Comparison of ENCODE assay signal across 26 mouse cellular contexts in genomic region chr17:88770081-88770480, GRCm38 (mm10). TPM values are rescaled to one million over a fixed set of nuclear protein-coding genes. Genes with fewer than 3 reads are reported as not detected.
DNase-seq lines count a peak whose midpoint lies in the region; ATAC-seq and TF ChIP-seq lines count a peak whose summit lies in the region.
"Had no signal": no experiment of that assay in that cellular context is flagged by ENCODE, and none has a peak within 500 bp of the region (broad histone marks: within the 10 kb centered on the region; RNA-seq: fewer than 3 reads in every experiment).

No protein-coding gene starts in this region.

- H3K9ac ChIP-seq in hindbrain, embryonic 14.5 days, result no peak overlapping the region
- H3K9ac ChIP-seq in hindbrain, postnatal 0 days (replicated peaks; ENCODE audit: low read length), result no peak overlapping the region
- H3K9ac ChIP-seq in neural tube, embryonic 15.5 days (replicated peaks), result no peak overlapping the region
- H3K9ac ChIP-seq: embryonic facial prominence, embryonic 13.5 days; embryonic facial prominence, embryonic 15.5 days; forebrain, embryonic 12.5 days had no signal

- H3K4me3 ChIP-seq in hindbrain, embryonic 14.5 days (replicated peaks; ENCODE audit: low read length), result no peak overlapping the region
- H3K4me3 ChIP-seq in hindbrain, postnatal 0 days (ENCODE audit: low read length), result no peak overlapping the region
- H3K4me3 ChIP-seq in left cerebral cortex, adult 2 months, result no peak overlapping the region
- no peak overlapping the region for H3K4me3 ChIP-seq in neural tube, embryonic 15.5 days (replicated peaks)
- H3K4me3 ChIP-seq: embryonic facial prominence, embryonic 13.5 days; embryonic facial prominence, embryonic 15.5 days; erythroblast, embryonic 14.5 days; forebrain, embryonic 10.5 days; forebrain, embryonic 12.5 days had no signal

- peaks cover 11% of the 10 kb centered on the region for H3K4me1 ChIP-seq in hindbrain, embryonic 14.5 days (replicated peaks; ENCODE audit: control insufficient read depth, insufficient read depth, low read length)
- H3K4me1 ChIP-seq in hindbrain, postnatal 0 days (ENCODE audit: insufficient read depth, low read length), result peaks cover 12% of the 10 kb centered on the region
- H3K4me1 ChIP-seq in neural tube, embryonic 15.5 days, result peaks cover 30% of the 10 kb centered on the region

- peak overlapping the region; percentile 36 for H3K27ac ChIP-seq in hindbrain, embryonic 14.5 days
- H3K27ac ChIP-seq in hindbrain, postnatal 0 days, result no peak overlapping the region
- no peak overlapping the region for H3K27ac ChIP-seq in left cerebral cortex, adult 2 months
- H3K27ac ChIP-seq in neural tube, embryonic 15.5 days (replicated peaks), result 0 out of 2 replicates have a peak overlapping the region, but pooled peaks have one; percentile 18
- H3K27ac ChIP-seq: embryonic facial prominence, embryonic 13.5 days; embryonic facial prominence, embryonic 15.5 days; forebrain, embryonic 10.5 days; forebrain, embryonic 12.5 days had no signal

- H3K27me3 ChIP-seq in hindbrain, embryonic 14.5 days (ENCODE audit: control insufficient read depth, insufficient read depth, low read length), result no peaks in the 10 kb centered on the region
- H3K27me3 ChIP-seq in hindbrain, postnatal 0 days (ENCODE audit: insufficient read depth, low read length), result no peaks in the 10 kb centered on the region
- no peaks in the 10 kb centered on the region for H3K27me3 ChIP-seq in neural tube, embryonic 15.5 days (replicated peaks)
- H3K27me3 ChIP-seq: embryonic facial prominence, embryonic 13.5 days; embryonic facial prominence, embryonic 15.5 days had no signal

- H3K36me3 ChIP-seq in hindbrain, embryonic 14.5 days (replicated peaks; ENCODE audit: control insufficient read depth, insufficient read depth), result no peaks in the 10 kb centered on the region
- H3K36me3 ChIP-seq in hindbrain, postnatal 0 days (ENCODE audit: insufficient read depth, low read length), result no peaks in the 10 kb centered on the region
- no peaks in the 10 kb centered on the region for H3K36me3 ChIP-seq in neural tube, embryonic 15.5 days
- H3K36me3 ChIP-seq: embryonic facial prominence, embryonic 13.5 days; embryonic facial prominence, embryonic 15.5 days; forebrain, embryonic 10.5 days; forebrain, embryonic 12.5 days had no signal

- no peak for DNase-seq in hindbrain, embryonic 14.5 days (ENCODE audit: low spot score)
- DNase-seq in hindbrain, postnatal 0 days (ENCODE audit: low spot score), result no peak
- peak; percentile 40 to 71 for DNase-seq in left cerebral cortex, postnatal 14 days (ENCODE audit: low spot score in 2 of 2)
- no peak for DNase-seq in left cerebral cortex, adult 2 months (ENCODE audit: extremely low spot score in 1 of 2, low spot score in 2 of 2)
- no peak for DNase-seq in neural tube, embryonic 10.5 days (ENCODE audit: extremely low spot score, low spot score)
- peak; percentile 77 for DNase-seq in brain, adult 2 months (ENCODE audit: low read depth, low spot score)
- DNase-seq in c-Kit-positive CD71-positive TER-119-positive erythroid progenitor cells, embryonic 14.5 days (ENCODE audit: low spot score), result no peak
- DNase-seq: adrenal gland, adult 2 months; adrenal gland, postnatal 10 days; adrenal gland, postnatal 25 days; cerebellum, adult 11 months; cerebellum, adult 18-20 months; cerebellum, adult 8-10 months; cerebellum, adult 9-11 months; cerebellum, postnatal 14 days; cerebellum, postnatal 36 days; embryo, embryonic 11 days had no signal

- no peaks in the 10 kb centered on the region for H3K9me3 ChIP-seq in hindbrain, embryonic 14.5 days (ENCODE audit: control insufficient read depth, low read length)
- no peaks in the 10 kb centered on the region for H3K9me3 ChIP-seq in hindbrain, postnatal 0 days (ENCODE audit: low read length)
- no peaks in the 10 kb centered on the region for H3K9me3 ChIP-seq in neural tube, embryonic 15.5 days (replicated peaks)
- H3K9me3 ChIP-seq: embryonic facial prominence, embryonic 13.5 days; embryonic facial prominence, embryonic 15.5 days; forebrain, embryonic 12.5 days had no signal

- ATAC-seq in hindbrain, embryonic 14.5 days (ENCODE audit: low FRiP score), result no peak
- no peak for ATAC-seq in hindbrain, postnatal 0 days
- no peak for ATAC-seq in neural tube, embryonic 15.5 days (ENCODE audit: low FRiP score)

- no peak for TF ChIP-seq CTCF in hindbrain, postnatal 0 days (IDR thresholded peaks at IDR 0.05; ENCODE audit: low read depth)
- no peak for TF ChIP-seq CTCF in left cerebral cortex, adult 2 months (IDR thresholded peaks at IDR 0.05)

- intact Hi-C loops in left cerebral cortex, postnatal 14 days (cut with DNase I), result no loop called here
- intact Hi-C loops in left cerebral cortex, adult 2 months (cut with DNase I), result loop anchor here (5.0 kb wide), 1 partner anchor 167 kb away; no protein-coding TSS in a partner anchor

- WGBS in hindbrain, embryonic 14.5 days, result 69% methylated on average over 7 of the region's 7 CpGs
- WGBS in hindbrain, postnatal 0 days, result 66% methylated on average over 7 of the region's 7 CpGs
- WGBS in neural tube, embryonic 15.5 days, result 83% methylated on average over 7 of the region's 7 CpGs

- H3K4me2 ChIP-seq in hindbrain, embryonic 14.5 days (replicated peaks), result no peak overlapping the region
- H3K4me2 ChIP-seq in hindbrain, postnatal 0 days (ENCODE audit: low read depth, low read length), result no peak overlapping the region
- H3K4me2 ChIP-seq in neural tube, embryonic 15.5 days, result no peak overlapping the region
- H3K4me2 ChIP-seq: embryonic facial prominence, embryonic 13.5 days; embryonic facial prominence, embryonic 15.5 days; forebrain, embryonic 12.5 days had no signal

RNA-seq across cellular contexts. Expression of gene Lhcgr, which starts 21.7 kb away (rescaled TPM):
- polyA plus RNA-seq in hindbrain, embryonic 14.5 days (2014; fragmentation: Nextera tagmentation; extraction: Ambion mirVana), result 3.3 and 4.1 TPM in 2 replicates
- 0.40 and 0.89 TPM in 2 replicates for total RNA-seq in hindbrain, postnatal 0 days (2014; rRNA removed)
- 1.5 and 1.8 TPM in 2 replicates for polyA plus RNA-seq in hindbrain, postnatal 0 days (2015; fragmentation: Nextera tagmentation; extraction: Ambion mirVana)
- total RNA-seq in left cerebral cortex, postnatal 14 days (2021), result under 1 TPM; 0.32 to 0.40 TPM
- total RNA-seq in left cerebral cortex, adult 2 months (2021), result under 1 TPM; 0.27 to 0.49 TPM
- 1.1 and 1.5 TPM in 2 replicates for polyA plus RNA-seq in neural tube, embryonic 15.5 days (2015; fragmentation: Nextera tagmentation; extraction: Ambion mirVana)
- total RNA-seq: adrenal gland, postnatal 25 days; ES-E14; MEL had no signal
- polyA plus RNA-seq: C2C12; embryonic facial prominence, embryonic 15.5 days; erythroblast, embryonic 14.5 days; forebrain, embryonic 10.5 days had no signal

Comparison
In these comparisons a context has a peak if more than half of its experiments do, and no peak if none do; other contexts are left out.
1. DNase-seq: peak in left cerebral cortex, postnatal 14 days (2 of 2) and brain, adult 2 months (single experiment); none in hindbrain, embryonic 14.5 days (single experiment), hindbrain, postnatal 0 days (single experiment), left cerebral cortex, adult 2 months (0 of 2), neural tube, embryonic 10.5 days (single experiment) and c-Kit-positive CD71-positive TER-119-positive erythroid progenitor cells, embryonic 14.5 days (single experiment).
2. H3K27ac ChIP-seq: peak in hindbrain, embryonic 14.5 days (single experiment) and neural tube, embryonic 15.5 days (single experiment); none in hindbrain, postnatal 0 days (single experiment) and left cerebral cortex, adult 2 months (single experiment).